Mouse (Mus musculus): ENCODE results near the gene Zfp575.
A peak's percentile ranks its signal among the peaks of the same experiment; 100 is the strongest.

Gene Zfp575

GRCm38 (mm10) chr7:24563837-24564206 lies 23.6 kb downstream of the Zfp575 start:
- DNase-seq (ENCODE audit: low spot score in 2 of 2): no peak

GRCm38 (mm10) chr7:24563191-24563836 lies 24.1 kb downstream of the Zfp575 start:
- no peak for DNase-seq (ENCODE audit: low spot score in 2 of 2)

DNA sequence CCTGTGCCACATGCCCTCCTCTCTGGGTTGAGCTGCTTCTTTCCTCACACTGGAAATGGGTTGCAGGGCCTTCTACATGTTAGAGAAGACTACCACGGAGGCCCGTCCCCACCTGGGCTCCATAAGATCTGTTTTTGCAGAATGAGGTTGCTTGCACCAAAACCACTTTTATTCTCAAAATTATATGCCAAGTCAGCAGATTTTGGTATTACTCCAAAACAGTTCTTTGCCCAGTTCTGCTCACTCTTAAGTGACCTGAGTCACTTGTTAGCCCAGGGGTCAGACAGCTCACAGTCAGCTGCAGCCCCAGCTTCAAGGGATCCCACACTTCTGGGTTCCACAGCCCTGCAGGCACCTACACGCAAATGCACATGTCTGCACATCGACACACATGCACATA lies 26.0 kb downstream of the Zfp575 start:
- DNase-seq (ENCODE audit: low spot score in 2 of 2): no peak

- no peak for DNase-seq (ENCODE audit: low spot score in 2 of 2)
Measured at GRCm38 (mm10) chr7:24555786-24556185, 31.7 kb downstream of the Zfp575 start.

DNA sequence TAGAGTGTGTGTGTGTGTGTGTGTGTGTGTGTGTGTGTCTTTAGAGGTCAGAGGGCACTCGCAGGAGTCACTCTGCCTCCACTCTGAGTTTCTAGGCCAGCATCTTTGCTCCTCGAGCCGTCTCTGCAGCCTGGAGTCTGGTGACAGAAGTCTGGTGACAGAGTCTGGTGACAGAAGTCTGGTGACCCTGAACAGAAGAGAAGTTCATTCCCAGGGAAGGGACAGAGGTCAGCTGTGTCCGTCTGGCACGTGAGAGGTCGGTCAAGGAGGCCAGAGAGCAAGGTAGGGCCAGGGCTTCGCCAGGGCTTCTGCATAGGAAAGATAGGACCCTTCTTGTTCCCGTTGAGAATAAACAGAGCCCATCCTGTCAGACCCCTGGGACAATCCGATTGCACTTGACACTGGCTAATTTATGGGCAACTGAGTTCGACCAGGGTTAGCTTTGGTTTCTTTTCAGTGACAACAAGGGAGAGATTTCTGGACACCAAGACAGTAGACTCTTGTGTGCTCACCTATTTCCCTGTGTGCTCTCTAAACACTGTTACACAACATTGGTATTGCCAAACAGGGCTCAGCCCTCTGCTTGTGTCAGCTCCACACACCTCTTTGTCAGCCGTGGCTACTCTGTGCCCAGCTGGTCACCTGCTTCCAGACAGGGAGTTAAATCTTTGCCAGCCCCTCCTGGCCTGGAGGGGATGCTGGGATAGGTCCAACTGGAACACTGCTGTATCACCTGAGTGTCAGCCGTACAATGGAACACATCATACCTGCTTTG lies 35.3 kb downstream of the Zfp575 start:
- no peak for DNase-seq (ENCODE audit: low spot score in 2 of 2)

DNA sequence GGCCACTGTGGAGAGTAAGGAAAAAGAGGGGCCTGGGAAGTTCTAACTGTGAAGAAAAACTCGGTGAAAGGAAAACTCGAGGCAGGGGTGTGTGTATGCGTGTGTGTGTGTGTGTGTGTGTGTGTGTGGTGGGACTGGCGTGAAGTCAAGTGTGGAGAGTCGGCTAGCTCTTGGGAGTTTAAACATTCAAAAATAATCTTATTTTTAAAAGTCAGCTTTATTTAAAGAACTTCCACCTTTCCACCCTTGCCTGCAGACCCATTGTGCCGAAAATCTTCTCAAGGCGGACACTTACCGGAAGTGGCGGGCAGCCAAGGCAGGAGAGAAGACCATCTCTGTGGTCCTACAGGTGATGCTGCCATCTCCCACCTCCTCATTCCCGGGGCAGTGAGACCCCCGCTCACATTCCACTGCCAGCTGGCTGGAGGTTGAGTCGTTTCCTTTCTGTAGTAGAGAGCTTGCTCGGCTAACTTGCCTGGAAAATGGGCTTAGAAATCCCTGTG lies 39.9 kb downstream of the Zfp575 start:
- no peak for DNase-seq (ENCODE audit: low spot score in 2 of 2)

GRCm38 (mm10) chr7:24546634-24547389 lies 40.6 kb downstream of the Zfp575 start:
- peak; percentile 97 for DNase-seq (ENCODE audit: low spot score in 2 of 2)

DNA sequence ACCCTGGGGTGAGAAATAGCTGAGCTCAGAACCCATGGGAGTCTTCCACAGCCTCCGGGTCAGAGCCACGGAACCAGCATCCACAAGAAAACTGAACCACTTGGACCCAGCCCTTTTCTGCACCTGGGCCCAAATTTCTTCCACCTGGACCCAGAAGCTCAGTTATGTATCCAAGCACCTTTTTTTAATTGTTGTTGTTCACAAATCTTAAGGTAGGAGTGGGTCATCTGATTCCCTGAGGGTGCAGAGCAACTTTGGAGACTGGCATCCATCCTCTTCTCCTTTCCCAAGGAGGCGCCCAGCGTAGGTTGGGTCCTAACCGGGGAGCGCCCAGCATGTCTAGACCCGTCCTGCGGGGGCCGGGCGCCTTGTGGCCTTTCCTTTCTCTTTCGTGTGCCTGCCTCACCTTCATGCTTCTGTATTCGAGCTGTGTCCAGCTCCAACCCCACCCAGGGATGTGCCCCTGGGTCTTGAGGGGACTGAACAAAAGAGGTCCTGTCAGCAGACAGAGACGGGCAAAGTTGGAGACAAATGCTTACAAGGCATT lies 41.3 kb downstream of the Zfp575 start, which contains the start of the genes Pinlyp and Xrcc1:
Gene Pinlyp (minus strand): TSS at position 51 of the 547 bp plus-strand sequence.
Gene Xrcc1 (plus strand): TSS at position 222 of the 547 bp plus-strand sequence.
- no peak for DNase-seq (ENCODE audit: low spot score in 2 of 2)

- no peak for DNase-seq (ENCODE audit: low spot score in 2 of 2)
Measured at GRCm38 (mm10) chr7:24544506-24544905, 42.9 kb downstream of the Zfp575 start.

DNA sequence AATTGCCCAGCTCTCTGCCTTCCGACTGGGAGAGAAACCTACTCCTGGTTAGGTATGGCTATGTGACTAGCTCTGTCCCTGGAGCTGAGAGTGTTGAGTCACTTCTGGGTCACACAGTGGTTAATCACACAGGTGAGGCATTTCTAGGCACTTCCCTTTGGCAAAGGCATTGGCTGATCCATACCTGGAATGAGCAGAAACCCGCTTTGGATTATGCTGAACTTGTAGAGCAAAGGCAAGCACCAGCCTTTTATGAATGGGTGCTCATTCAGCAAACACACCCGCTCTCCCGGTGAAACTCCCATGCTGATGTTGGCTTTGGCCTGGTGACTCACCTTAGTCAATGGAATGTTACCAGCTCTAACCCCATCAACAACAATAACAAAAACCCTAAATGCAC lies 47.8 kb downstream of the Zfp575 start:
- no peak for DNase-seq (ENCODE audit: low spot score in 2 of 2)

DNA sequence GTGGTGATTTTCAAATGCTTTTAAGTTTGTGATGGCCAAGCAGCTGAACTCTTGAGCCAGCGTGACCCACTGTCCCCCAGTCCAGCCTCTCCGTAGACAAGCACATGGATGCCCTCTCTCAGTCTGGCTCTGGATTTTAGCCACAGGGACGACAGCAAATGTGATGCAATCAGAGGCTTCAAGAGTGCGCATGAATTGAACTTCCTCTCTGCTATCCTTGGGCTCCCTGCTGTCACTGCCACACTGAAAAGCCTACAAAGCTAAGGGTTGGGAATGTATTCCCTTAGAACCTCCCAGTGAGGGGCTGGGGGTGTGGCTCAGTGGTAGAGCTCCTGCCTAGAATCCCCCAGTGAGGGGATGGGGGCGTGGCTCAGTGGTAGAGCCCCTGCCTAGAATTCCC lies 48.7 kb downstream of the Zfp575 start:
- no peak for DNase-seq (ENCODE audit: low spot score in 2 of 2)

DNA sequence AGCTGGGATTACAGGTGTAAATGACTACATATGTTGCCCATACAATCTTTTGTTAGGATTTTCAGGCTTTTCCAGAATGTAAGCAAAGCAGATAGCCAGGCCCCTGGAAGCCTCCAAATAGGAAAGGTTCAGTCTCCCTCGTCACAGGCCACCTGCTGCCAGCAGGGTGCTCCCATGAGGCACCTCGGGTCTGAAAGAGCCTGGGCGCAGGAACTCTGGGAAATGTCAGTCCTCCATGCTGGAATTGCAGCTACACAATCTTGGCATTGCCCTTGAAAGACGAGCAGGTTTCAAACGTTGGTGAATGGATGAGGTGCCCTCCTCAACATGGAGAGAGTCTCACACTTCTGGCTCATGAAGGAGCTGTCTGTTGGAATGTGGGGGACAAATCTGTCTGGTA lies 49.3 kb downstream of the Zfp575 start:
- no peak for DNase-seq (ENCODE audit: low spot score in 2 of 2)

GRCm38 (mm10) chr7:24537591-24537990 lies 49.9 kb downstream of the Zfp575 start:
- no peak for DNase-seq (ENCODE audit: low spot score in 2 of 2)

DNA sequence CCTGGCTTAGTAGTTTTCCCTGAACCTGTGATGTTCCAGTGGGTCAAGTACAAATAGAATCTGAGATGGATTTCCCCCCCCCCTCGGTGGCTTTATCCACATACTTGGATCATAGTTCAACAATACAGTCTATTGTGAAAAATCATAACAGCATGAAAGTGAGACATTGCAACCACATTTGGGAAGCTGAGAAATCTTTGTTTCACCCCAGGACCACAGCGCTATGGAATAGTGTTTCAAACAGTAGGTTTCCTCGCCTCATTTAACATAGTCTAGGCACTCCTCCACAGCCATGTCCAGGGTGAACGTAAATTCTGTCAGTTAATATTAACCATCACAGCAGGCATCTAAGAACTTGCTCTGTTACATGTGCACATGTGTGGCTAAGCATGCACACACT lies 50.4 kb downstream of the Zfp575 start:
- no peak for DNase-seq (ENCODE audit: low spot score in 2 of 2)

DNA sequence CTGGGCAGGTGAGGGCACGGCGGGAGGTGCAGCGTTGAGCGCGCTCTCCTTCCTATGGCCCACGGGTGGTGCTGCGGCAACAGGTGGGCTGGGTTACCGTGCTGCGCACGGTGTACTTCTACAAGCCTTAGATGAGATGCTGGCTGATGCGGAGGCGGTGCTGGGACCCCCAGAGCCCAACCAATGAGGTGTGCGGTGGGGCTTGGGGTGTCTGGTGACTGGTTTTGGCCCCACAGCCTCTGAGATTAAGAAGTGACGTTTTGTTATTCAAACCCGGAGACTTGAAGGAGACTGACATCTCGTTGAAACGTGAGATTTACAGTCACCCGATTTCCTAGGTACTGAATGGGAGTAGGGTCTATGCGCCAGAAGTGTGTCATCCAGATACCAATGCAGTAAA lies 53.1 kb downstream of the Zfp575 start:
- no peak for DNase-seq (ENCODE audit: low spot score in 2 of 2)
